Mouse (Mus musculus) lung, postnatal 0 days (tissue): ENCODE data around the gene Ipp.

Experiments
- CTCF ChIP-seq: IDR thresholded peaks from 2 replicates; pipeline ENCODE4 v1.5.1; 2016; ENCODE audit warnings: antibody characterized with exemption, mild to moderate bottlenecking
- EP300 ChIP-seq: IDR thresholded peaks from 2 replicates; pipeline ENCODE4 v1.6.1; 2016; ENCODE audit warnings: antibody characterized with exemption, mild to moderate bottlenecking, control low read depth

GRCm38 (mm10) chr4:116557306-116558121 lies 50.2 kb downstream of the Ipp start, which contains the start of gene Gpbp1l1:
- TF ChIP-seq EP300 (no peak), CTCF (peak; percentile 61)
